Mouse (Mus musculus) CD4-positive helper T cell, adult 2 months (primary cell): ENCODE measurements around the gene Midn.

Source experiments
- DNase-seq: peaks from one replicate; pipeline ENCODE4 v3.0.0-alpha.2; 2012; ENCODE audit warnings: low read depth, missing footprints, low spot score

Gene Midn

GRCm38 (mm10) chr10:80194441-80194840 lies 46.4 kb downstream of the Midn start:
- DNase-seq = no peak

GRCm38 (mm10) chr10:80196167-80196566 lies 48.1 kb downstream of the Midn start:
- DNase-seq = no peak

GRCm38 (mm10) chr10:80196778-80197581 lies 48.9 kb downstream of the Midn start:
- no peak for DNase-seq

GRCm38 (mm10) chr10:80199440-80200008 lies 51.5 kb downstream of the Midn start:
- peak; percentile 79 for DNase-seq

- no peak for DNase-seq
Measured at GRCm38 (mm10) chr10:80200485-80200884, 52.4 kb downstream of the Midn start.

- DNase-seq = no peak
Measured at GRCm38 (mm10) chr10:80204055-80204454, 56.0 kb downstream of the Midn start.

GRCm38 (mm10) chr10:80207201-80207600 lies 59.1 kb downstream of the Midn start:
- no peak for DNase-seq

GRCm38 (mm10) chr10:80207676-80208075 lies 59.6 kb downstream of the Midn start:
- DNase-seq = no peak
